In genomic region chr1:106171241-106172220, GRCm38 (mm10) we compare ENCODE assay signal across 8 mouse cellular contexts. TPM values are rescaled to one million over a fixed set of nuclear protein-coding genes. Genes with fewer than 3 reads are reported as not detected.
DNase-seq lines count a peak whose midpoint lies in the region; ATAC-seq lines count a peak whose summit lies in the region.

Phlpp1 (plus strand) TSS chr1:106171752.

- H3K9ac ChIP-seq in heart, embryonic 13.5 days = peak within 1 kb of the TSS; percentile 98
- peak within 1 kb of the TSS; percentile 90 for H3K9ac ChIP-seq in liver, embryonic 12.5 days
- H3K9ac ChIP-seq in stomach, embryonic 15.5 days = peak within 1 kb of the TSS; percentile 84

- peak within 1 kb of the TSS; percentile 91 for H3K27ac ChIP-seq in brown adipose tissue, adult 24 weeks (replicated peaks; ENCODE audit: low read depth, low read length)
- peak within 1 kb of the TSS; percentile 93 for H3K27ac ChIP-seq in heart, embryonic 13.5 days (replicated peaks)
- H3K27ac ChIP-seq in liver, embryonic 12.5 days = peak within 1 kb of the TSS; percentile 84
- peak within 1 kb of the TSS; percentile 89 for H3K27ac ChIP-seq in stomach, embryonic 15.5 days

- H3K4me1 ChIP-seq in brown adipose tissue, adult 24 weeks (ENCODE audit: control insufficient read depth, insufficient read depth, insufficient read length, low read length) = peaks cover 2% of the 10 kb centered on the region
- peaks cover 33% of the 10 kb centered on the region for H3K4me1 ChIP-seq in heart, embryonic 13.5 days
- H3K4me1 ChIP-seq in liver, embryonic 12.5 days = peaks cover 29% of the 10 kb centered on the region
- peaks cover 8% of the 10 kb centered on the region; the same call in 1 of the 2 replicates for H3K4me1 ChIP-seq in stomach, embryonic 15.5 days

- ATAC-seq in heart, embryonic 13.5 days (ENCODE audit: extremely low read depth, insufficient number of reproducible peaks, low FRiP score, low TSS enrichment) = peak; percentile 96
- peak; percentile 97 for ATAC-seq in liver, embryonic 12.5 days
- peak; percentile 99 for ATAC-seq in stomach, embryonic 15.5 days (ENCODE audit: insufficient read depth, low FRiP score, low read depth)

- DNase-seq in CD4-positive, CD25-positive, alpha-beta regulatory T cell, adult 2 months (ENCODE audit: low read depth, low spot score) = peak; percentile 100
- peak; percentile 95 for DNase-seq in fat pad, adult 2 months (ENCODE audit: extremely low read depth, low read depth, low spot score)
- peak; percentile 100 for DNase-seq in kidney, postnatal 10 days
- DNase-seq in natural killer cell, adult 2 months (ENCODE audit: low spot score in 2 of 2) = peak; percentile 100

- no peaks in the 10 kb centered on the region for H3K27me3 ChIP-seq in heart, embryonic 13.5 days (replicated peaks)
- H3K27me3 ChIP-seq in liver, embryonic 12.5 days (replicated peaks) = peaks cover 16% of the 10 kb centered on the region
- H3K27me3 ChIP-seq in stomach, embryonic 15.5 days (replicated peaks) = no peaks in the 10 kb centered on the region

- H3K9me3 ChIP-seq in heart, embryonic 13.5 days = no peaks in the 10 kb centered on the region
- no peaks in the 10 kb centered on the region for H3K9me3 ChIP-seq in liver, embryonic 12.5 days (replicated peaks)
- H3K9me3 ChIP-seq in stomach, embryonic 15.5 days = no peaks in the 10 kb centered on the region

- peak within 1 kb of the TSS; percentile 75 for H3K4me2 ChIP-seq in heart, embryonic 13.5 days
- H3K4me2 ChIP-seq in liver, embryonic 12.5 days = peak within 1 kb of the TSS; percentile 99
- peak within 1 kb of the TSS; percentile 83 for H3K4me2 ChIP-seq in stomach, embryonic 15.5 days

- H3K4me3 ChIP-seq in brown adipose tissue, adult 24 weeks (ENCODE audit: insufficient read depth, low read depth, low read length) = peak within 1 kb of the TSS; percentile 94
- H3K4me3 ChIP-seq in heart, embryonic 13.5 days = peak within 1 kb of the TSS; percentile 97
- peak within 1 kb of the TSS; percentile 90 for H3K4me3 ChIP-seq in liver, embryonic 12.5 days
- H3K4me3 ChIP-seq in stomach, embryonic 15.5 days (replicated peaks) = peak within 1 kb of the TSS; percentile 81

- WGBS in heart, embryonic 13.5 days = under 1% methylated on average over 91 of the region's 113 CpGs
- 1% methylated on average over 79 of the region's 113 CpGs for WGBS in liver, embryonic 12.5 days (ENCODE audit: insufficient replicate concordance)
- under 1% methylated on average over 91 of the region's 113 CpGs for WGBS in stomach, embryonic 15.5 days

- H3K36me3 ChIP-seq in heart, embryonic 13.5 days = no peaks in the 10 kb centered on the region
- no peaks in the 10 kb centered on the region for H3K36me3 ChIP-seq in liver, embryonic 12.5 days
- H3K36me3 ChIP-seq in stomach, embryonic 15.5 days = no peaks in the 10 kb centered on the region

RNA-seq across cellular contexts. Expression of gene Phlpp1, which starts in this region (rescaled TPM):
- polyA plus RNA-seq in brown adipose tissue, adult 24 weeks (2012; ENCODE audit: insufficient read depth, insufficient read length, missing spikeins) = 5.9 and 7.5 TPM in 2 replicates
- 3.9 and 4.6 TPM in 2 replicates for polyA plus RNA-seq in heart, embryonic 13.5 days (2015; fragmentation: Nextera tagmentation; extraction: Ambion mirVana)
- 1.5 and 2.0 TPM in 2 replicates for polyA plus RNA-seq in liver, embryonic 12.5 days (2016; fragmentation: Nextera tagmentation; extraction: Ambion mirVana)
- 3.0 and 3.5 TPM in 2 replicates for polyA plus RNA-seq in stomach, embryonic 15.5 days (2015; fragmentation: Nextera tagmentation; extraction: Ambion mirVana)

Comparison
In these comparisons a context has a peak if more than half of its experiments do, and no peak if none do; other contexts are left out.
1. Peak in every context shown above with its lines: DNase-seq, ATAC-seq, H3K4me3 ChIP-seq and H3K27ac ChIP-seq.